Mouse (Mus musculus) ES-CJ7 (cell line): ENCODE results near the gene Impg2.

Experiments used
- DNase-seq: peaks from one replicate; pipeline ENCODE4 v3.0.0; 2011; ENCODE audit warnings: low read depth, low spot score

Impg2 gene

DNA sequence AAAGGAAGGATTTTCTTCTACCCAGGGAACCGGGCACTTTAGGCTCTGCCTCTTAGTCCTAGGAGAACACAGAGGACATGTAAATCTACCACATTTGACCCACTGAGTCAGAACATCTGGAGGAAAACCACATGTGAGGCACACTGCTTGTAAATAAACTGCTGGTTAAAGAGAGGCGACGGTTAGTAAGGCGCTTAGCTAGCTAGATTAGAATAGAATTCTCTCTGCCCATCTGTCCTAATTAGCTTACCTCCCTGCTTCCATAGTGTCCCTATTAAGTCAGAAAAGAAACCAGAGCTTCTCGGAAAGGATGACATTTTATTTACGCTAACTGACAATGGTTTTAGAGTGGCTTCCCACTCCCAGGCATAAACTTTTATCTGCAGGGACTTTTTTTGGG lies at the start of gene Impg2:
Gene Impg2 (plus strand): TSS at position 263 of the 400 bp plus-strand sequence.
- DNase-seq = no peak

DNA sequence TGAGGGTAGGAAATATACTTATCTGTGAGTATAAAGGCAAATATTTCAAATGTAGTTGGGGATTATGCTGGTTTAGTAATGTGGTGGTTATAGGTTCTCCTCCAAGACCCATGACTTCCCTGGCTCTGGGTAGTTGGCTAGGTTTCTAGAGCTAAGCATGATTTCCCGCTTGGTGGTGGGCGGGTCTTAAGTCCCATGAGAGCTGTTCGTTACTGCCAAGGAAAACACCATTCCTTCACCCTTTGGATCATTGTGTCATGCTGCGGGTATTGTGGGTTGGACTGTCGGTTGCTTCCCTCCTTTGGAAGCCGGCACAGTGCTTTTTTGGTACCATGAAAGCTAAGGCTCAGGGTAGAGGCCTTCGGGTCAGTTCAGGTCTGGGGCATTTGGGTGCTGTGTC lies 40.6 kb upstream of the Impg2 start:
- DNase-seq = no peak

DNA sequence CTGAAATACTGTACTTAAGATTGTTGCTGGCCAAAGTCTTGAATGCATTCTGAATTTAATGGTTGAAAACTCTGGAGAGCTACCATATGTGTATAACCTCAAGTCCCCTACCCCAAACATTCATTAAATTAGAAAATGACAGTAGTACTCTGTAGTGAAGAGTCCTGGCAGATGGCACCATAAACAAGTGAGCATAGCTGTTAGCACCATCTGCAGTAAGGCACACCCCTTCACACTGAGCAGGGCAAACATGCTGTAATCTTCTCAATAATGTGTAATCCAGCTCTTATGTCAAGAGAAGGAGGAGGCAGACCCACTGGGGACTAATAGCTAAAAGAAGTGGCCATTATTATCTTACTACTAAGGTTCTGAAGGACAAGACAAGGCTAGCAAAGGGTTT lies 33.9 kb upstream of the Impg2 start:
- no peak for DNase-seq

DNA sequence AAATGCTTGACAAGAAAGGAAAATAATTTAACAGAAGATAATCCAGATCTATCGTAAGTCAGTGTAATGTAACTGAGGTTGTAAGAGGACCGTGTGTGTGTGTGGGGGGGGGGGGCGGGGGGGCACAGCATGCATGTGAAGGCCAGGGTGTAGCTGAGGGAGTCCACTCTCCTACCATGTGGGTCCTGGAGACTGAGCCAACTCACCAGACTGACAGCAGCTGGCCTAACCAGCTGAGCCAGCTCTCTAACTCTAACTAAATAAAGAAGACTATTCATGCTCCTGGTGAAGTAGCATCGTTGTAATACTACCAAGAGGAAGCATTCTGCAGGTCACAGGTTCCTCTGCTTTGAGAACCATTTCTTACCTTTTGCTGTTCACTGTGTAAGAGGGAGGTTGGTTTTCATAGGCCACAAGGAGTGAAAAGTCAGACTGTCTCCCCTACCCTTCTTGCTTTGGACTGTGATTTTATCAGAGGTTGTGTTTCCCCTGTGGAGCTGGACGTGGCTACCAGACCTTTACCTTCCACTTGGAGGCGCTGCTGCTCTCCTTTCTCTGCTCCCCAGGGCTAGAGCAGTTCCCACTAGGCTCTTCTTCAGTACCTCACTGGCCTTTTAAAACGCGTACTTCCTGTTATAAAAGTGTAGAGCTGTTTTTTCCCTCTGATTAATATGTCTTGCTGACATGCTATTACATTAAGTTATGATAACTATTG lies 28.1 kb upstream of the Impg2 start:
- peak; percentile 57 for DNase-seq

DNA sequence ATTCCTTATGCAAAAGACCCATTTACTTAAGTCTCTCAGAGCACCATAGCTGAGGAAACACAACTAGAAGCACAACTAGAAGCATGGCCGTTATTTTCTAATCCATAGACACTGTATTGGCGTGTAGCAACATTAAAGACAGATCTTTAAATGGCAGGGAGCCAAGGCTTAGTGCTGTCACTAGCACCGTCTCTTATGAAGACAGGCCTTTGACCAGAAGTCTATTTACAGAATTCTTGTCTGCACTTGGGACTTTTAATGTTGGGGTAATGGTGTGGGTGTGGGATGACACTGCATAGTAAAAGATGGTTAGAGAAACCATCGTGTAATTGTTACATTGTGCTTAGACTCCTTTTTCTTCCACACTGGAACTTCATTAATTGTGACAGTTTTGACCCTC lies 17.2 kb upstream of the Impg2 start:
- no peak for DNase-seq

GRCm38 (mm10) chr16:56188198-56188597 lies 15.9 kb upstream of the Impg2 start:
- no peak for DNase-seq

DNA sequence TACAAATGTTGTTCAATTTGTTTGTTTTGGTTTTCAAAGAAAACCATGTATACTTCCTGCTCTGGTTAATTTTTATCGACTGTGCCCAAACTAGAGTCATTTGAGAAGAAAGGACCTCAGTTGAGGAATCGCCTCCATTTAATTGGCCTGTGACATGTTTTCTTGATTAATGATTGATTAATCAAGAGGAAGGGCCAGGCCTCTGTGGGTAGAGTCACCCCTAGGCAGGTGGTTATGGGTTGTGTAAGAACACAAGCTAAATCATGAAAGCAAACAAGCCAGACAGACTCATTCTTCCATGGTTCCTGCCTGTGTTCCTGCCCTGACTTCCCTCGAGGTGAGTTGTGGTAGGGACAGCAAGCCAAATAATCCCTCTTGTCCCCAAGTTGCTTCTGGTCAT lies 8.6 kb downstream of the Impg2 start:
- DNase-seq = no peak

GRCm38 (mm10) chr16:56227686-56228085 lies 23.6 kb downstream of the Impg2 start:
- peak; percentile 61 for DNase-seq

- DNase-seq = no peak
These were observed 25.3 kb downstream of the Impg2 start for GRCm38 (mm10) chr16:56229455-56229854.

DNA sequence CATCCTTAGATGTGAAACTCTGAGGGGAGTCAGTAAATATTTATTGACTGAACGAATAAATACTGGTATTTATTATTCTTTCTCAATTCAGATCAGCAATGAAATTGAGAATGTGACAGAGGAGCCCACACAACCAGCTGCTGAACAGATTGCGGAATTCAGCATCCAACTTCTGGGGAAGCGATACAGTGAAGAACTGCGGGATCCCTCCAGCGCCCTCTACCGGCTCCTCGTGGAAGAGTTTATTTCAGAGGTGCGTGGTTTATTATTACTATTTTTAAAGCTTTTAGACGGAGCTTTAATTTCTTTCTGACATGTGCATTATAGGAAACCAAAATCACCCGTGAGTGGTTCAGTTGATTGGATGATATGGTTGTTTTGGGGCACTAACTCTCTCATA lies 27.2 kb downstream of the Impg2 start:
- no peak for DNase-seq

DNA sequence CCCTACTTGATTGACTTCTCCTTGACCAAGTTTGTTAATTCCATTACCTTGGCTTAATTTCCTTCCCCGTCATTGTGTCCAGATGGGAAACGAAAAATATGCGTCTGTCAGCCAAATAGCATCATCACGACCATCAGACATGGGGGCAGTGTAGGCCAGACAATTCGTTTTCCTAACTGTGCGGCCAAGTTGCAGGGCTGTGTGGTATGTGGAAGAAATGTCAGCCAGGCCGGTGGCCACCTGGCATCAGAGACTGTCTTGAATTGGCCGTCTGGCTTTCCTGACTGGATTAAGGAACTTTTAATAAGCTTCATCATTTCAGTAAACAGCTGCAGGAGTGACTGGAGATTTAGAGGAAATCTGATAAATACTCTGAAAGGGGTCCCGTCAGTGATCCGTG lies 28.6 kb downstream of the Impg2 start:
- no peak for DNase-seq

GRCm38 (mm10) chr16:56246031-56246430 lies 41.9 kb downstream of the Impg2 start:
- no peak for DNase-seq

- no peak for DNase-seq
These were observed 69.8 kb downstream of the Impg2 start for GRCm38 (mm10) chr16:56273917-56274316.

DNA sequence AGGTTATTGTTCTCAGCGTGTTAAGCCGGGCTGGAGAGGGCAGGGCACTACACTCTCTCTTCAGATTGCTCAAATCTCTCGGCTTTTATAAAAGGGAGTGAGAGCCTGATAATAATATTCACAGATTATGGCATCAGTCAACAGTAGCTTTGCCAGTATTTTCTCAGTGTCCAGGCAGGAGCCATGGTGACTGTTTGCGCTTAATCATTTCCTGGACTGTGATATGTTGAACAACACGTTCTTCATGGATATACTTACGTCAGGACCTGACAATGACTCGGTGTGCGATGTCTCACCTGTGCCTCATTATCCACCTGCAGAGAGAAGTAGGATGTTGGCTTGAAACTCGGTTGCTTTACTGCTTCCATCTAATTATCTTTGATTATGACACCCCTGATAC lies 74.9 kb downstream of the Impg2 start:
- no peak for DNase-seq

- no peak for DNase-seq
These were observed 75.6 kb downstream of the Impg2 start for GRCm38 (mm10) chr16:56279752-56280151.

- DNase-seq = no peak
These were observed 77.2 kb downstream of the Impg2 start for GRCm38 (mm10) chr16:56281336-56281735.

DNA sequence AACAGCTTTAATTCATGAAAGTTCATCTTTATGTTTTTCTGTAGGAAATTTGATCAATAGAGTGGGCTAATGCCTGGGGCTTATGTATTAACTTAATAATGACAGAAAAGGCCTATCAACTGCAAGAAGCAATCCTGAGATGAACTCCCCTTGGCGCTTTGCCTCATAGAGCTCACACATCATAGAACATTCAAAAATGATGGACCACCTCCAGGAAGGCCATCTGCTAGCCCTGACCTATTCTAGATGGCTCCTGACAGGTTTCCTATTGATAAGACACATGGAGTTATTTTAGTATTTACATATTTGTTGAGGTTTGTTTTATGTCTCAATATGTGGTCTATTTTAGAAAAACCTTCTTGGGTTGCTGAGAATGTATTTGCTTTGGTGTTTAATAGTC lies 79.2 kb downstream of the Impg2 start:
- DNase-seq = no peak

DNA sequence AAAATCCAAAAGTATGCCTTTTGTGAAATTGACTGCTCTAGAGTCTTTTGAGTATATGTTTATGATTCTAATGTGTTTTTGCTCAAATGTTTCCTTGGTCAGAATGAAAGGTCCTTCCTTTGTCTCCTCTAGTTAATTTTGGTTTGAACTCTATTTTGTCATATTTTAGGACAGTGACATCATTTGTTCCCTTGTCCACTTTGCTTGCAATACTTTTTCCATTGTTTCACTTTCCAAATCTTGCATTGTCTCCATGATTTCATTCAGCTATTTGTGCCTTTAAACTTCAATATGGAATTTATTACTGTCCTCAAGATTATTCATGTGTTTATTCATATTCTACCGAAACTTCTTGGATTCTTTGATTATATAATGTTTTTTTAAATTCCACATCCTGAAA lies 79.8 kb downstream of the Impg2 start:
- no peak for DNase-seq

GRCm38 (mm10) chr16:56286076-56286475 lies 82.0 kb downstream of the Impg2 start:
- DNase-seq = no peak

GRCm38 (mm10) chr16:56286977-56287376 lies 82.9 kb downstream of the Impg2 start:
- no peak for DNase-seq

- DNase-seq = no peak
These were observed 90.8 kb downstream of the Impg2 start for GRCm38 (mm10) chr16:56294887-56295286.

DNA sequence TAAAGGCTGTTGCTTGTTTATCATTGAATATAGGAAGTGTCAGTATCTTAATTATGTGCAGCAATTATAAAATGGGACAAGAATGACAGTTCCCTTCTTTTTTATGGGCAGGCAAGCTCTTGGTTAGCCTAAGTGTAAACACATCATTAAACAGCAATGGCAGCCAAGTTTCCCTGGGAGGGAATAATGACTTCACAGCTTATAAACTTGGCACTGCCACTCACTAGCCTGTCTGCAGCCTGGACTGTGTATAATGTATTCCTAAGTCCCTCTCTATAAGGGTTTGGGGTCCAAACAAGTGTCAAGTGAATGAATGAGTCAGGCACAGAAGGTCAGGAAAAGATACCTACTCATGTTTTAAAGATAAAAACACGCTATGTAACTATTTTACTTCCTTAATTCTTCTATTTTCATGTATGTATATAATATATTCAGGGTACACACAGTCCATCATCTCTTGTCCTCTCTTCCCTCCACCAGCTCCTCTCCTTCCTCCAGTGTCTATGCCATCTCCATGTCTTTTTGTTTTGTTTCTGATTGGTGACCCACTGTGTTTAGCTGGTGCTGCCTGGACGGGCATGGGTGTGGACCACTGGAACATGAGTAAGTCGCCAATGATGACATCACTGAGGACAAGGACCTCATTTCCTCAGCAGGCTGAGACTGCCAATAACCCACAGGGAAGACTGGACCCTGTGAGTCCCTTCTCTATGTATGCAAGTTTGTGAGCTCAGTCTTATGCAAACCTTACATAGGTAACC lies 92.0 kb downstream of the Impg2 start:
- no peak for DNase-seq

DNA sequence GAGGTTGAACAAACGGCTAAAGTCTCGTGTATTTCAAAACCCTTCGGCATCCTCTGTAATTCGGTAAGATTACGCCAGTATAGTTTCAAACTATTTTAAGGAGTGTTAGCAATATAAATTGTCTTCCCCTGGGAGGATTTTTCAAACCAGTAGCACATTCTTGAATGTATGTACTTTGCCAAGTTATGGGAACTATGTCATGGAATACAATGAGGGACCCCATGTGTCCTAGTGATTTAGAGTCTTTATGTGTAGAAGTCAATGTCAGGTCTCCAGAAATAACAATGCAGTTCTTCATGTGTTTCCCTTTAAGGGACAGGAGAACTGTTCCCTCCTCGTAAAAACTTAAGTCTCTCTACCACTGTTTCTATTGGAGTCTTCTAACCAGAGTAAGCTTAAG lies 94.1 kb downstream of the Impg2 start:
- DNase-seq = no peak
